Mouse (Mus musculus) intestine, postnatal 0 days (tissue): ENCODE results near the gene Ccdc149. TPM values are rescaled to one million over a fixed set of nuclear protein-coding genes. Genes with fewer than 3 reads are reported as not detected.

Experiments used
- ATAC-seq: fragments of 200-750 bp; cut with Nextera tagmentation; 2 replicates; pipeline ENCODE4 v1.8.0; 2017; ENCODE audit warnings: mild to moderate bottlenecking, moderate TSS enrichment, moderate library complexity
- H3K27ac ChIP-seq: fragments of 300-500 bp; sonication (generic); 2 replicates; pipeline ENCODE4 v1.5.1; 2014; ENCODE audit warnings: mild to moderate bottlenecking, low read depth, low read length, moderate library complexity
- H3K27me3 ChIP-seq: fragments of 300-500 bp; sonication (generic); replicated peaks from 2 replicates; pipeline ENCODE4 v1.6.1; 2014; ENCODE audit warnings: low read length, mixed read lengths; ENCODE audit not compliant: control insufficient read depth, insufficient read depth
- H3K36me3 ChIP-seq: fragments of 300-500 bp; sonication (generic); 2 replicates; pipeline ENCODE4 v1.6.1; 2014; ENCODE audit warnings: mild to moderate bottlenecking, moderate library complexity; ENCODE audit not compliant: control insufficient read depth, insufficient read depth
- H3K4me1 ChIP-seq: fragments of 300-500 bp; sonication (generic); replicated peaks from 2 replicates; pipeline ENCODE4 v1.6.1; 2014; ENCODE audit warnings: antibody characterized with exemption, low read length, mixed read lengths; ENCODE audit not compliant: control insufficient read depth, insufficient read depth
- H3K4me2 ChIP-seq: fragments of 300-500 bp; sonication (generic); replicated peaks from 2 replicates; pipeline ENCODE4 v1.6.1; 2014; ENCODE audit warnings: low read depth, mild to moderate bottlenecking, moderate library complexity
- H3K4me3 ChIP-seq: fragments of 300-500 bp; sonication (generic); 2 replicates; pipeline ENCODE4 v1.5.1; 2014; ENCODE audit warnings: low read depth, low read length
- H3K9ac ChIP-seq: fragments of 300-500 bp; sonication (generic); 2 replicates; pipeline ENCODE4 v1.6.1; 2014; ENCODE audit warnings: mild to moderate bottlenecking, low read depth, low read length
- H3K9me3 ChIP-seq: fragments of 300-500 bp; sonication (generic); 2 replicates; pipeline ENCODE4 v1.6.1; 2016; ENCODE audit warnings: mixed run types; ENCODE audit not compliant: control insufficient read depth
- CTCF ChIP-seq: sonication (generic); IDR thresholded peaks from 2 replicates; pipeline ENCODE4 v1.5.1; 2016; ENCODE audit warnings: low read depth, mild to moderate bottlenecking, control low read depth, antibody characterized with exemption, moderate library complexity
- WGBS: fragments of 180-500 bp; shearing (Covaris S2); extraction: QIAGEN DNeasy Blood & Tissue Kit; methylation state at CpG from one replicate; pipeline ENCODE4 v1.1.7; 2014; 5-methylcytosine and 5-hydroxymethylcytosine counted together
- polyA plus RNA-seq: library from polyadenylated mRNA; unstranded; fragments of >200 nt; fragmentation: Nextera tagmentation; extraction: Ambion mirVana; gene quantifications from 2 replicates; pipeline ENCODE4 v1.2.1, GENCODE M21; 2015

Gene Ccdc149
- polyA plus RNA-seq, 1 experiment from 2014 or later, result 3.3 TPM

GRCm38 (mm10) chr5:52393756-52394155 is 77.6 kb downstream of the Ccdc149 start:
- no peak overlapping the region for H3K4me3 ChIP-seq
- H3K36me3 ChIP-seq, result 0 out of 2 replicates have a peak, but pooled peaks cover 3% of the 10 kb centered on the region
- no peaks in the 10 kb centered on the region for H3K4me1 ChIP-seq
- H3K4me2 ChIP-seq, result no peak overlapping the region
- H3K9ac ChIP-seq, result no peak overlapping the region
- no peak for TF ChIP-seq CTCF
- H3K27ac ChIP-seq, result no peak overlapping the region
- ATAC-seq, result no peak
- H3K9me3 ChIP-seq, result no peaks in the 10 kb centered on the region
- 86% methylated on average over 4 of the region's 4 CpGs for WGBS
- no peaks in the 10 kb centered on the region for H3K27me3 ChIP-seq

DNA sequence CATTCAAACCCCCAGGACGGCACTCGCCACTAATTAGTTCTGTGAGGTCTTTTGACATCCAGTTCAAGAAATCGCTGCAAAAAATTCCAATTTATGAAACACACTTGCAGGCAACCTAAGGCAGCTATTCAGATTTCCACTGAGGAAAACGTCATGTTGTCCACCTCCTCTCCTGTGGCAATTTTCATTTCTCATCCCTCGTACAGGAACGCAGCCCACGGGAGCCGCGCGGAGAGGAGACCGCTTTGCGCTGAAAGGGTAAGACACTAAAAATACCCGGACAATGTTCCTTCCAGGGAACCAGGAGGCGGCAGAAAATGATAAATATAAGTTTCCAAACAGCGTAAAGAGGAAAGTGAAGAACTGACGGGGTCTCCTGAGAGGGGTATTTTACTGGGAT is 79.8 kb downstream of the Ccdc149 start:
- no peak overlapping the region for H3K27ac ChIP-seq
- 79% methylated on average over 16 of the region's 16 CpGs for WGBS
- H3K36me3 ChIP-seq, result 0 out of 2 replicates have a peak, but pooled peaks cover 3% of the 10 kb centered on the region
- H3K4me2 ChIP-seq, result no peak overlapping the region
- no peak overlapping the region for H3K4me3 ChIP-seq
- no peaks in the 10 kb centered on the region for H3K4me1 ChIP-seq
- ATAC-seq, result no peak
- H3K9me3 ChIP-seq, result no peaks in the 10 kb centered on the region
- no peaks in the 10 kb centered on the region for H3K27me3 ChIP-seq
- TF ChIP-seq CTCF, result no peak
- H3K9ac ChIP-seq, result no peak overlapping the region

- no peak overlapping the region for H3K9ac ChIP-seq
- H3K27me3 ChIP-seq, result no peaks in the 10 kb centered on the region
- H3K27ac ChIP-seq, result no peak overlapping the region
- H3K4me3 ChIP-seq, result no peak overlapping the region
- no peak overlapping the region for H3K4me2 ChIP-seq
- 93% methylated on average over 6 of the region's 6 CpGs for WGBS
- H3K4me1 ChIP-seq, result no peaks in the 10 kb centered on the region
- ATAC-seq, result no peak
- no peaks in the 10 kb centered on the region for H3K9me3 ChIP-seq
- 0 out of 2 replicates have a peak, but pooled peaks cover 3% of the 10 kb centered on the region for H3K36me3 ChIP-seq
- TF ChIP-seq CTCF, result no peak
Measured at GRCm38 (mm10) chr5:52390381-52390780, 80.9 kb downstream of the Ccdc149 start.

GRCm38 (mm10) chr5:52388092-52388749 is 83.1 kb downstream of the Ccdc149 start:
- H3K27me3 ChIP-seq, result no peaks in the 10 kb centered on the region
- H3K9me3 ChIP-seq, result no peaks in the 10 kb centered on the region
- no peak for ATAC-seq
- H3K4me2 ChIP-seq, result no peak overlapping the region
- no peak for TF ChIP-seq CTCF
- H3K36me3 ChIP-seq, result 0 out of 2 replicates have a peak, but pooled peaks cover 3% of the 10 kb centered on the region
- no peak overlapping the region for H3K27ac ChIP-seq
- 75% methylated on average over 7 of the region's 7 CpGs for WGBS
- no peak overlapping the region for H3K9ac ChIP-seq
- H3K4me1 ChIP-seq, result no peaks in the 10 kb centered on the region
- H3K4me3 ChIP-seq, result no peak overlapping the region

GRCm38 (mm10) chr5:52386016-52386415 is 85.3 kb downstream of the Ccdc149 start:
- no peak overlapping the region for H3K4me2 ChIP-seq
- no peak overlapping the region for H3K4me3 ChIP-seq
- no peaks in the 10 kb centered on the region for H3K27me3 ChIP-seq
- 75% methylated on average over 2 of the region's 2 CpGs for WGBS
- no peak for ATAC-seq
- no peaks in the 10 kb centered on the region for H3K4me1 ChIP-seq
- H3K36me3 ChIP-seq, result 0 out of 2 replicates have a peak, but pooled peaks cover 3% of the 10 kb centered on the region
- no peak overlapping the region for H3K9ac ChIP-seq
- TF ChIP-seq CTCF, result no peak
- H3K27ac ChIP-seq, result no peak overlapping the region
- H3K9me3 ChIP-seq, result no peaks in the 10 kb centered on the region

DNA sequence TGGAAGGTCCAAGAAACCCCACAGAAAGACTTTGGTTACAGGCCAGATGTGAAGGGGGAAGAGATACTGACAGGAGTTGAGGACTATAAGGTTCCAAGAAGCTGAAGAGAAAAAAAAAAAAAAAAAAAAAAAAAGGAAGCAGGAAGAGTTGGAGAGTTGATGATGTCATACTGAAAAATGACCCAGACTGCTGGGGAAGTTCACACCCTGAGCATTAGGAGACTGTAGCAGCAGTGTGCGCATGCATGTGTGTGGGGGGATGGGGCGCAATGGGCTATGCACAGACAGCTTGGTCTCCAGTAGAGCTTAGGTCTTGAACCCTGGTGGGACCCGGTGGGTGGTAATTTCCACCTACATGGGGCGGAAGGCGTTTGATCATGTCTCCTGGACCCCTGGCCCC is 87.6 kb downstream of the Ccdc149 start:
- no peaks in the 10 kb centered on the region for H3K4me1 ChIP-seq
- no peak for ATAC-seq
- 88% methylated on average over 5 of the region's 5 CpGs for WGBS
- TF ChIP-seq CTCF, result no peak
- H3K4me2 ChIP-seq, result no peak overlapping the region
- H3K4me3 ChIP-seq, result no peak overlapping the region
- H3K36me3 ChIP-seq, result no peaks in the 10 kb centered on the region
- H3K27me3 ChIP-seq, result no peaks in the 10 kb centered on the region
- no peak overlapping the region for H3K27ac ChIP-seq
- H3K9ac ChIP-seq, result no peak overlapping the region
- H3K9me3 ChIP-seq, result no peaks in the 10 kb centered on the region
